Mouse (Mus musculus): ENCODE measurements around the gene Gprin2. TPM values are rescaled to one million over a fixed set of nuclear protein-coding genes. Genes with fewer than 3 reads are reported as not detected.

Gprin2 gene
- polyA plus RNA-seq, 1 experiment, result 0.01 TPM

GRCm38 (mm10) chr14:34232866-34233680, 31.6 kb upstream of the Gprin2 start:
- TF ChIP-seq TCF3 (IDR thresholded peaks at IDR 0.05; ENCODE audit: insufficient read length, low read depth) (no peak), MYOG (IDR thresholded peaks at IDR 0.05; ENCODE audit: control insufficient read depth in 1 of 3, insufficient read depth in 1 of 3, insufficient read length in 2 of 3, low read depth in 2 of 3) (no peak), REST (IDR thresholded peaks at IDR 0.05; ENCODE audit: insufficient read depth, insufficient read length) (no peak), TCF12 (IDR thresholded peaks at IDR 0.05; ENCODE audit: insufficient read depth, poor library complexity, severe bottlenecking) (no peak), POLR2A (IDR thresholded peaks at IDR 0.05; ENCODE audit: insufficient read length, low read depth) (no peak), MYOD1 (IDR thresholded peaks at IDR 0.05; ENCODE audit: control insufficient read depth in 1 of 3, insufficient read length in 2 of 3, low read depth in 2 of 3) (no peak), E2F4 (IDR thresholded peaks at IDR 0.05; ENCODE audit: insufficient read depth) (no peak), USF1 (IDR thresholded peaks at IDR 0.05; ENCODE audit: low read depth) (no peak), CEBPB (IDR thresholded peaks at IDR 0.05; ENCODE audit: insufficient read depth, poor library complexity, severe bottlenecking) (no peak), POLR2AphosphoS2 (IDR thresholded peaks at IDR 0.05; ENCODE audit: insufficient read length, low read depth) (no peak), SRF (IDR thresholded peaks at IDR 0.05; ENCODE audit: control insufficient read depth, insufficient read length, low read depth) (no peak)
- Histone ChIP-seq H3K79me2 (ENCODE audit: control insufficient read depth, insufficient read depth) (no peaks in the 10 kb centered on the region), H3K4me2 (ENCODE audit: low read depth) (no peak overlapping the region)

DNA sequence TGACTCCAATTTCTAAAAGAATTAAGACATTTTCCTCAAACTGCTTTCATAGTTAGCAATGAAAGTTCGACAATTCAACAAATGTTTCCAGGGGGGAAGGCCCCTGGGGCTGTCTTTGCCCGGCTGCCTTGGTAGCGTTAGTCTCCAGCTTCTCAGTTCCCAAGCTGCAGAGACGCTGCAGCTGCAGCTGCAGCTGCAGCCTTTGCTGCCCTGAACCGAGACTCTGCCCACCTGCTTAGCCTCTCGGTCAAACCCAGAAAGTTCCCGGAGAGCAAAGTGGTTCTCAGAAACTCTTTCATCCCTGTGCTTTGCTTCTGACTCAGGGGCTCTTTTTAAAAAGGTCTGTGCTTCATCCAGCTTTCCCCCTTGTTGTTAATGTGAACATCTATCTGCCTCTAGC, 30.9 kb upstream of the Gprin2 start:
- no peak for TF ChIP-seq SRF (IDR thresholded peaks at IDR 0.05; ENCODE audit: control insufficient read depth, insufficient read length, low read depth)
- TF ChIP-seq TCF3 (IDR thresholded peaks at IDR 0.05; ENCODE audit: insufficient read length, low read depth), result no peak
- no peak for TF ChIP-seq USF1 (IDR thresholded peaks at IDR 0.05; ENCODE audit: low read depth)
- TF ChIP-seq TCF12 (IDR thresholded peaks at IDR 0.05; ENCODE audit: insufficient read depth, poor library complexity, severe bottlenecking), result no peak
- TF ChIP-seq MYOG (IDR thresholded peaks at IDR 0.05; ENCODE audit: control insufficient read depth in 1 of 3, insufficient read depth in 1 of 3, insufficient read length in 2 of 3, low read depth in 2 of 3), result no peak
- TF ChIP-seq POLR2A (IDR thresholded peaks at IDR 0.05; ENCODE audit: insufficient read length, low read depth), result no peak
- no peak for TF ChIP-seq CEBPB (IDR thresholded peaks at IDR 0.05; ENCODE audit: insufficient read depth, poor library complexity, severe bottlenecking)
- no peak for TF ChIP-seq E2F4 (IDR thresholded peaks at IDR 0.05; ENCODE audit: insufficient read depth)
- TF ChIP-seq POLR2AphosphoS2 (IDR thresholded peaks at IDR 0.05; ENCODE audit: insufficient read length, low read depth), result no peak
- no peak for TF ChIP-seq MYOD1 (IDR thresholded peaks at IDR 0.05; ENCODE audit: control insufficient read depth in 1 of 3, insufficient read length in 2 of 3, low read depth in 2 of 3)
- no peak for TF ChIP-seq MAX (IDR thresholded peaks at IDR 0.05; ENCODE audit: low read depth)
- TF ChIP-seq REST (IDR thresholded peaks at IDR 0.05; ENCODE audit: insufficient read depth, insufficient read length), result no peak
- Histone ChIP-seq H3K4me3 (no peak overlapping the region), H3K79me2 (ENCODE audit: control insufficient read depth, insufficient read depth) (no peaks in the 10 kb centered on the region), H3K4me2 (ENCODE audit: low read depth) (no peak overlapping the region), H3K36me3 (ENCODE audit: control insufficient read depth, insufficient read depth) (no peaks in the 10 kb centered on the region), H3ac (ENCODE audit: control insufficient read depth, insufficient read length) (no peak overlapping the region), H3K27me3 (ENCODE audit: control insufficient read depth, insufficient read depth, insufficient read length) (no peaks in the 10 kb centered on the region)

More at GRCm38 (mm10) chr14:34232866-34233680, 31.6 kb upstream of the Gprin2 start:
- H3K4me3 ChIP-seq, result no peak overlapping the region
- H3K27me3 ChIP-seq (ENCODE audit: control insufficient read depth, insufficient read depth, insufficient read length), result no peaks in the 10 kb centered on the region
- no peak overlapping the region for H3ac ChIP-seq (ENCODE audit: control insufficient read depth, insufficient read length)
- no peaks in the 10 kb centered on the region for H3K36me3 ChIP-seq (ENCODE audit: control insufficient read depth, insufficient read depth)

DNA sequence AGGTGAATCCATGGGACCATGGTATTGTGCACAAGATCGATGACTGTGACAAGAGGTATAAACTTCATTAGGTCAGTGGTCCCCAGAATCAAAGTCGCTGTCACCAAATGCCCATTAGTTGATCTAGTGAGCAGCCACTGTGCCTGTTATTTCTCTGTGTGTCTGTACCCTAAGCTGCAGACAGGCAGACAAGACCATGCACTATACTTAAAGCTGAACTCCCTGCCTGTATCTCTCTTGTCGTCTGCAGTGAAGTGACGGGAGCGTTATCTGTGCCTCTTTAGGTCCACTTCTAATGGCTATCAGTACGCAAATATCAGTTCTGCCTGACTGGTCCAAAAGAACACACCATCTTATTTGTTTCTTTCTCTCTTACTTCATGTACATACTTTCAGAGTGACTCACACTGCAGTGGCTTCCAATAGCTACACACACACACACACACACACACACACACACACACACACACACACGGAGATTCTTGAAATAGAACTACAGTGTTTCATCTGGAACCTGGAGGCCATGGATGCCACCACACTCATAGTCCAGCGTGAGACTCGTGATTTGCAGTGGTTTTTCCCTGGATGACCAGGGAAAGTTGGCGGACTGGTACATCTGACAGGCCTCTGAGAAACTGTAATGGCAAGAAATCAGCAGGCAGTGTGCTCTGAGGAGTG, 27.5 kb upstream of the Gprin2 start:
- H3ac ChIP-seq (ENCODE audit: control insufficient read depth, insufficient read length), result no peak overlapping the region
- no peaks in the 10 kb centered on the region for H3K79me2 ChIP-seq (ENCODE audit: control insufficient read depth, insufficient read depth)
- no peak overlapping the region for H3K4me3 ChIP-seq
- no peak overlapping the region for H3K4me2 ChIP-seq (ENCODE audit: low read depth)
- H3K27me3 ChIP-seq (ENCODE audit: control insufficient read depth, insufficient read depth, insufficient read length), result no peaks in the 10 kb centered on the region
- no peak for TF ChIP-seq USF1 (IDR thresholded peaks at IDR 0.05; ENCODE audit: low read depth)
- TF ChIP-seq TCF12 (IDR thresholded peaks at IDR 0.05; ENCODE audit: insufficient read depth, poor library complexity, severe bottlenecking), result no peak
- TF ChIP-seq TCF3 (IDR thresholded peaks at IDR 0.05; ENCODE audit: insufficient read length, low read depth), result no peak
- no peak for TF ChIP-seq MAX (IDR thresholded peaks at IDR 0.05; ENCODE audit: low read depth)
- TF ChIP-seq E2F4 (IDR thresholded peaks at IDR 0.05; ENCODE audit: insufficient read depth), result no peak
- no peak for TF ChIP-seq REST (IDR thresholded peaks at IDR 0.05; ENCODE audit: insufficient read depth, insufficient read length)
- no peak for TF ChIP-seq CEBPB (IDR thresholded peaks at IDR 0.05; ENCODE audit: insufficient read depth, poor library complexity, severe bottlenecking)
- H3K36me3 ChIP-seq (ENCODE audit: control insufficient read depth, insufficient read depth), result no peaks in the 10 kb centered on the region

GRCm38 (mm10) chr14:34227981-34228380, 26.5 kb upstream of the Gprin2 start:
- H3K27me3 ChIP-seq (ENCODE audit: control insufficient read depth, insufficient read depth, insufficient read length), result no peaks in the 10 kb centered on the region
- no peak overlapping the region for H3ac ChIP-seq (ENCODE audit: control insufficient read depth, insufficient read length)
- H3K4me2 ChIP-seq (ENCODE audit: low read depth), result no peak overlapping the region
- no peaks in the 10 kb centered on the region for H3K36me3 ChIP-seq (ENCODE audit: control insufficient read depth, insufficient read depth)
- H3K4me3 ChIP-seq, result no peak overlapping the region
- TF ChIP-seq POLR2AphosphoS2 (IDR thresholded peaks at IDR 0.05; ENCODE audit: insufficient read length, low read depth) (peak; percentile 16), TCF3 (IDR thresholded peaks at IDR 0.05; ENCODE audit: insufficient read length, low read depth) (no peak), CEBPB (IDR thresholded peaks at IDR 0.05; ENCODE audit: insufficient read depth, poor library complexity, severe bottlenecking) (no peak), E2F4 (IDR thresholded peaks at IDR 0.05; ENCODE audit: insufficient read depth) (no peak), MAX (IDR thresholded peaks at IDR 0.05; ENCODE audit: low read depth) (no peak)
- H3K79me2 ChIP-seq (ENCODE audit: control insufficient read depth, insufficient read depth), result no peaks in the 10 kb centered on the region

Data from myocyte (in vitro differentiated cells).